Mouse (Mus musculus): Measurements from ENCODE around the gene Ret. TPM values are rescaled to one million over a fixed set of nuclear protein-coding genes. Genes with fewer than 3 reads are reported as not detected.
A peak's percentile ranks its signal among the peaks of the same experiment; 100 is the strongest.

The Ret gene
- polyA plus RNA-seq, 1 experiment from 2014 or later, result 12.0 TPM

GRCm38 (mm10) chr6:118187285-118187641, 10.3 kb downstream of the Ret start:
- ATAC-seq (ENCODE audit: insufficient read depth, low FRiP score, low TSS enrichment) (peak; percentile 51; the same call in 1 of the 2 replicates), DNase-seq (ENCODE audit: low spot score) (no peak)
- H3K4me2 ChIP-seq (ENCODE audit: low read depth), result no peak overlapping the region

DNA sequence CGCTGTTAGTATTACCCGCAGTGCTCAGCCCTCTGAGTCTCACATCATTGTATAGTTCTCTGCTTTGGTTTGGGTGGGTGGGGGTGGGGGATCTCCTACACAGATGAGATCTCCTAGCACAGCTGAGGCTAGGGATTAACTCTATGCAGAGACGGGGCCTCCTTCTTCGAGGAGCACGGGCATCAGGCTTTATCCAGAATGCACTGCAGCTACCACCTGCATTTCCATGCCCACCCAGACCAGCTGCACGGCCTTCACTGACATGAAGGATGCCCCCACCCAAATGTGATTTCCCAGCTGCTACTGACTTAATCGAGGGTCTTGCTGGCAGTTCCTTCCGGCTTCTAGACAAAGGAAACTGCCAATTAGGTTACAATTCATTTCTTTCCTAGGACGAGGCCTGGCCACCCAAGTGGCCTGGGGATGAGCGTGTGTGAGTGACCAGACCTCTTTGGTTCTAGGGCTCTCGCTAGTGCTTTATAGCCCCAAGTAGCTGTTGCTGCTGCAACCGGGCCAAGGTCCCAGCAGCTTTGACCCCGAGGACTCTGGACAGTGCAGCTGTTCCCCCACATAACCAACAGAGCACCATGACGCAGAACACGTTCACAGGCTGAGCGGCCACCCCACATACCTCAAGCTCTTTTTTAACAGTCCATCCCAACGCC, 10.8 kb downstream of the Ret start:
- ATAC-seq (ENCODE audit: insufficient read depth, low FRiP score, low TSS enrichment), result peak; percentile 81
- 35% methylated on average over 17 of the region's 17 CpGs for WGBS

More at GRCm38 (mm10) chr6:118187285-118187641, 10.3 kb downstream of the Ret start:
- Histone ChIP-seq H3K9me3 (ENCODE audit: control insufficient read depth, low read length) (no peaks in the 10 kb centered on the region), H3K27me3 (ENCODE audit: control insufficient read depth, insufficient read depth, low read length) (no peaks in the 10 kb centered on the region), H3K36me3 (ENCODE audit: control insufficient read depth, insufficient read depth, low read length) (no peaks in the 10 kb centered on the region), H3K27ac (ENCODE audit: low read depth, low read length) (no peak overlapping the region), H3K9ac (ENCODE audit: low read length) (no peak overlapping the region), H3K4me3 (ENCODE audit: low read depth, low read length) (no peak overlapping the region), H3K4me1 (ENCODE audit: control insufficient read depth, insufficient read depth, low read length) (no peaks in the 10 kb centered on the region; the same call in 1 of the 2 replicates)
- WGBS, result 42% methylated on average over 3 of the region's 3 CpGs

GRCm38 (mm10) chr6:118184126-118184525, 13.4 kb downstream of the Ret start:
- H3K27me3 ChIP-seq (ENCODE audit: control insufficient read depth, insufficient read depth, low read length), result no peaks in the 10 kb centered on the region
- no peak for ATAC-seq (ENCODE audit: insufficient read depth, low FRiP score, low TSS enrichment)
- no peak overlapping the region for H3K4me3 ChIP-seq (ENCODE audit: low read depth, low read length)
- no peaks in the 10 kb centered on the region for H3K36me3 ChIP-seq (ENCODE audit: control insufficient read depth, insufficient read depth, low read length)
- H3K27ac ChIP-seq (ENCODE audit: low read depth, low read length), result no peak overlapping the region
- no peak for DNase-seq (ENCODE audit: low spot score)
- H3K9ac ChIP-seq (ENCODE audit: low read length), result no peak overlapping the region
- WGBS, result 88% methylated on average over 10 of the region's 10 CpGs
- H3K9me3 ChIP-seq (ENCODE audit: control insufficient read depth, low read length), result no peaks in the 10 kb centered on the region
- H3K4me2 ChIP-seq (ENCODE audit: low read depth), result no peak overlapping the region
- H3K4me1 ChIP-seq (ENCODE audit: control insufficient read depth, insufficient read depth, low read length), result no peaks in the 10 kb centered on the region; the same call in 1 of the 2 replicates

More for the DNA sequence above, 10.8 kb downstream of the Ret start:
- DNase-seq (ENCODE audit: low spot score), result peak; percentile 57
- no peak overlapping the region for H3K4me2 ChIP-seq (ENCODE audit: low read depth)
- H3K27me3 ChIP-seq (ENCODE audit: control insufficient read depth, insufficient read depth, low read length), result no peaks in the 10 kb centered on the region
- H3K4me1 ChIP-seq (ENCODE audit: control insufficient read depth, insufficient read depth, low read length), result no peaks in the 10 kb centered on the region; the same call in 1 of the 2 replicates
- H3K36me3 ChIP-seq (ENCODE audit: control insufficient read depth, insufficient read depth, low read length), result no peaks in the 10 kb centered on the region
- no peak overlapping the region for H3K27ac ChIP-seq (ENCODE audit: low read depth, low read length)
- H3K4me3 ChIP-seq (ENCODE audit: low read depth, low read length), result no peak overlapping the region
- no peaks in the 10 kb centered on the region for H3K9me3 ChIP-seq (ENCODE audit: control insufficient read depth, low read length)
- no peak overlapping the region for H3K9ac ChIP-seq (ENCODE audit: low read length)

DNA sequence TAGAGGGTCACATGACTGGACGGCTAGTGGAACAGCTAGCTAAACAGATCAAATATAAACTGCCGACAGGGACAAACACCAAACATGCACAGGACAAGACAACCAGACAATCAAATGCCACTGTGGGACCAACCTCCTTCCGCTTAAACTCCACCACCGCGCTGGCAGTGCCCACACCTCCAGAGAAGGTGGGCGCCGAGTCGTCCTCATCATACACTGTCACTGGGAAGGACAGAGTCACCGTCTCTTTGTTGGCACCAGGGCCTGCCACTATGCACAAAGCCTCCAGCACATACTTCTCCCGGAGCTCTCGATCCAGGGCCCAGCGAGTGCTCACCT, 17.5 kb downstream of the Ret start:
- no peaks in the 10 kb centered on the region for H3K9me3 ChIP-seq (ENCODE audit: control insufficient read depth, low read length)
- H3K4me2 ChIP-seq (ENCODE audit: low read depth), result no peak overlapping the region
- no peaks in the 10 kb centered on the region for H3K36me3 ChIP-seq (ENCODE audit: control insufficient read depth, insufficient read depth, low read length)
- H3K27me3 ChIP-seq (ENCODE audit: control insufficient read depth, insufficient read depth, low read length), result no peaks in the 10 kb centered on the region
- H3K9ac ChIP-seq (ENCODE audit: low read length), result no peak overlapping the region
- H3K4me1 ChIP-seq (ENCODE audit: control insufficient read depth, insufficient read depth, low read length), result no peaks in the 10 kb centered on the region
- H3K4me3 ChIP-seq (ENCODE audit: low read depth, low read length), result no peak overlapping the region
- DNase-seq (ENCODE audit: low spot score) (no peak), ATAC-seq (ENCODE audit: insufficient read depth, low FRiP score, low TSS enrichment) (no peak)
- WGBS, result 85% methylated on average over 12 of the region's 12 CpGs
- H3K27ac ChIP-seq (ENCODE audit: low read depth, low read length), result no peak overlapping the region

DNA sequence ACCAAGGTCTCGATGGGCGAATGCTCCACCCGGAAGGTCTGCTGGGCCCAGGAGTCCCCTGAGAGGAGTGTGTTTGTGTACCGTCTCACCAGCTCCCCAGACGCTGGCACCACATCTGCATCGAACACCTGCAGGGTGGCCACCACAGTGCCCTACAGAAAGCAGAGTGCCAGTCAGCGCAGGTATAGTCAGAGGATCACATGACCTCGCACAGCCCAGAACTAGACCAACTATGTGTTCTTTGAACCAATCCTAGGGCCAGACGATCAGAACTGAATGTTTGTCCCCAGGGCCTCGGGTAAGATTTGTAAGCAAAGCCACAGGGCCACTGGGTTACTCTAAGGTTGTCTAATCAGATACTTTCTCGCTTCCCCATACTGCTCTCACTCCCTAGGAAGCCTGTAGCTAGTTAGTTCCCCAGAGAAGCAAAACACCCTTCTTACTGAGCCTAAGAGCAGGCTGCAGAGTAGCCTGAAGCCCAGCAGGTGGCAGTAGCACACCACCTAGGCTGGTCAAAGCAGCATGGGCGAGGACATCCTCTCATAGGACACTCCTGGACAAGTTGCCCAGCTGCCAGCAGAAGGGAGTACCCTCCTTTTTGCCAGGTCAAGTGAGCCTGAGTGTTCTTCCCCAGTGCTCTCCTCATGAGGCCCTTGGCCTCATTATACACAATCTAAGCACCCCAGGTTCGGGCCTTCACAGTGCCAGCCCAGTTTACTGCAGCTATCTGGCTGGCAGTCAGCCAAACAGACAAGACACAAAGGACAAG, 18.0 kb downstream of the Ret start:
- H3K27me3 ChIP-seq (ENCODE audit: control insufficient read depth, insufficient read depth, low read length), result no peaks in the 10 kb centered on the region
- no peaks in the 10 kb centered on the region for H3K9me3 ChIP-seq (ENCODE audit: control insufficient read depth, low read length)
- no peaks in the 10 kb centered on the region for H3K36me3 ChIP-seq (ENCODE audit: control insufficient read depth, insufficient read depth, low read length)
- peak; percentile 71 for ATAC-seq (ENCODE audit: insufficient read depth, low FRiP score, low TSS enrichment)
- H3K27ac ChIP-seq (ENCODE audit: low read depth, low read length), result no peak overlapping the region
- H3K4me3 ChIP-seq (ENCODE audit: low read depth, low read length), result no peak overlapping the region
- no peak overlapping the region for H3K9ac ChIP-seq (ENCODE audit: low read length)
- no peak overlapping the region for H3K4me2 ChIP-seq (ENCODE audit: low read depth)
- WGBS, result 65% methylated on average over 13 of the region's 13 CpGs
- DNase-seq (ENCODE audit: low spot score), result peak; percentile 79
- H3K4me1 ChIP-seq (ENCODE audit: control insufficient read depth, insufficient read depth, low read length), result no peaks in the 10 kb centered on the region

GRCm38 (mm10) chr6:118173975-118174328, 23.6 kb downstream of the Ret start:
- ATAC-seq (ENCODE audit: insufficient read depth, low FRiP score, low TSS enrichment), result no peak
- Histone ChIP-seq H3K4me3 (ENCODE audit: low read depth, low read length) (no peak overlapping the region), H3K36me3 (ENCODE audit: control insufficient read depth, insufficient read depth, low read length) (no peaks in the 10 kb centered on the region), H3K27me3 (ENCODE audit: control insufficient read depth, insufficient read depth, low read length) (no peaks in the 10 kb centered on the region), H3K4me2 (ENCODE audit: low read depth) (no peak overlapping the region), H3K9ac (ENCODE audit: low read length) (no peak overlapping the region), H3K27ac (ENCODE audit: low read depth, low read length) (no peak overlapping the region), H3K9me3 (ENCODE audit: control insufficient read depth, low read length) (no peaks in the 10 kb centered on the region), H3K4me1 (ENCODE audit: control insufficient read depth, insufficient read depth, low read length) (no peaks in the 10 kb centered on the region)
- WGBS, result 73% methylated on average over 5 of the region's 5 CpGs
- DNase-seq (ENCODE audit: low spot score), result no peak

- no peaks in the 10 kb centered on the region for H3K4me1 ChIP-seq (ENCODE audit: control insufficient read depth, insufficient read depth, low read length)
- no peak for DNase-seq (ENCODE audit: low spot score)
- no peaks in the 10 kb centered on the region for H3K27me3 ChIP-seq (ENCODE audit: control insufficient read depth, insufficient read depth, low read length)
- no peak overlapping the region for H3K27ac ChIP-seq (ENCODE audit: low read depth, low read length)
- H3K36me3 ChIP-seq (ENCODE audit: control insufficient read depth, insufficient read depth, low read length), result no peaks in the 10 kb centered on the region
- WGBS, result 92% methylated on average over 18 of the region's 18 CpGs
- H3K4me3 ChIP-seq (ENCODE audit: low read depth, low read length), result no peak overlapping the region
- no peak for ATAC-seq (ENCODE audit: insufficient read depth, low FRiP score, low TSS enrichment)
- no peak overlapping the region for H3K4me2 ChIP-seq (ENCODE audit: low read depth)
- no peak overlapping the region for H3K9ac ChIP-seq (ENCODE audit: low read length)
- H3K9me3 ChIP-seq (ENCODE audit: control insufficient read depth, low read length), result no peaks in the 10 kb centered on the region
These were observed 24.1 kb downstream of the Ret start for GRCm38 (mm10) chr6:118173251-118173974.

- Histone ChIP-seq H3K4me3 (ENCODE audit: low read depth, low read length) (no peak overlapping the region), H3K9ac (ENCODE audit: low read length) (no peak overlapping the region), H3K27me3 (ENCODE audit: control insufficient read depth, insufficient read depth, low read length) (no peaks in the 10 kb centered on the region), H3K4me2 (ENCODE audit: low read depth) (no peak overlapping the region), H3K27ac (ENCODE audit: low read depth, low read length) (no peak overlapping the region), H3K4me1 (ENCODE audit: control insufficient read depth, insufficient read depth, low read length) (no peaks in the 10 kb centered on the region), H3K36me3 (ENCODE audit: control insufficient read depth, insufficient read depth, low read length) (no peaks in the 10 kb centered on the region), H3K9me3 (ENCODE audit: control insufficient read depth, low read length) (no peaks in the 10 kb centered on the region)
- ATAC-seq (ENCODE audit: insufficient read depth, low FRiP score, low TSS enrichment), result no peak
- DNase-seq (ENCODE audit: low spot score), result no peak
- 92% methylated on average over 7 of the region's 7 CpGs for WGBS
These were observed 26.1 kb downstream of the Ret start for GRCm38 (mm10) chr6:118171386-118171785.

Measured in neural tube, embryonic 11.5 days (tissue).